Mouse (Mus musculus): ENCODE measurements around the gene Snx10.
"Not testable (repeated sequence)": the region's sequence is repeated elsewhere in the genome, so short reads cannot be mapped to it uniquely, and the experiment has no call there.

Gene Snx10

DNA sequence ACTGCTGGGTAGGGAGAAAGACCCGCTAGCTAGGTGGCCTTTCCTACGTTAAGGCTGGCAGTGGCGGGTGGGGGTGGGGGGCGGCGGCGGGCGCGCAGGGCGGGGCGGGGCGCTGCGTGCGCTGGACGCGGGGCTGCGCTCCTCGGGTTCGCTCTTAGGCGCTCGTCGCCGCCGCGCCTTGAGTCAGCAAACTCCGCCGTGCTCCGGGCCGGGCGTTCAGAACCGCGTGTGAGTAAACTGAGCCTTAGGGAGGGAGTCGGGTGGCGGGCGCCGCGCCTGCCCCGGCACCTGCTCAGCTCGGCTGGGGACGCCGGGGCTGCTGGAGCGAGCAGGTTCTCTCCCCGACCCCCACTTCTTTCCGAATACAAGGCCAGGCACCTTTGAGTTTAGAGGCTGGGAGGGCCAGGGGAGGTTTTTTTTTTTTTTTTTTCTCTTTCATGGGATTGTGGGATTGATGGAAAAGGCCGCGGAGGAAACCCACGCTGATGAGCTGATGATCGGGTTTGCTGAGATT lies at the start of gene Snx10:
TSS of gene Snx10 (plus strand) at position 95 of the 514 bp plus-strand sequence.
- peak in 1 of 2 experiments; percentile 30 for DNase-seq (ENCODE audit: low spot score in 2 of 2)

DNA sequence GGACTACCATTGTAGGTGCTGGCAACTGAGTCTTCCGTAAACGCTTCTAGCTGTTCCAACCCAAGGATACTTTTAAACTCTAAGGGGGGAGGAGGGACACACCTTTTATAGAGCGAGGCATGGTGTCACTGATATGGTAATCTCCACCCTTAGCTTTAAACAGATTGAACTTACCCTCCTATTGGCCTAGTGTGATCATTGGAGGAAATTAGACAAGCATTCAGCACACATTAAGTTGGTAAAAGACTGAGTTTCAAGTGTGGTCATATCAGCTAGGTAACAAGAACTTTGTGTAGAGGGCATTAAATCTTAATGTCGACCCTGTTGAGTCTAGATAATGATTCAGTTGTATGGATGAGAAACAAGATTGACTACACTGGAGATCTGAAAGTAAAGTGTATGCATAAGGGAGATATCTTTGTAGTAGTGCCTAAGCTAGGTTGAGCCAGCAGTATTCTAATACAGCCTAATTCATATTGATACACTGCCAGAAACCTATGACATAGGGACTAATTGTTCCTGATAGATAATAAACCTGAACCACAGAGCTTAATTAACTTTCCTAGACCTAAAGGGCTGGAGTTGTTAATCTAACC lies 44.5 kb upstream of the Snx10 start:
- DNase-seq (ENCODE audit: low spot score in 2 of 2): no peak

DNA sequence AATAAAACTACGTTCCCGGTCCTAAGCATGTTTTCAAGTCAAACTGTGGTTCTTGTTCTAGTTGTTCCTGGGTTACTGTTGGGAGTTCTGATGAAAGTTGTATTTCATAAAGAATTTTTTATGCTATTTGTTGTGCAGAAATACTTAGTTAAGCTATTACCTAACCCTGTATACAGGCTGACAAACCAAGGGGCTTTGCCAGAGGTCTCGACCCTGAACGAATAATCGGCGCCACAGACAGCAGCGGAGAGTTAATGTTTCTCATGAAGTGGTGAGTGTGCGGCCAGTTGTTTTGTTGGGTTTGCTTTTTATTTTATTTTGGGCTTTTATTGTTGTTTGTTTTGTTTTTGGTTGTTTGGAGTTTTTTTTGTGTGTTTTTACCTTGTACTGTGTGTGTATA lies 42.2 kb upstream of the Snx10 start:
- no peak for DNase-seq (ENCODE audit: low spot score in 2 of 2)

DNA sequence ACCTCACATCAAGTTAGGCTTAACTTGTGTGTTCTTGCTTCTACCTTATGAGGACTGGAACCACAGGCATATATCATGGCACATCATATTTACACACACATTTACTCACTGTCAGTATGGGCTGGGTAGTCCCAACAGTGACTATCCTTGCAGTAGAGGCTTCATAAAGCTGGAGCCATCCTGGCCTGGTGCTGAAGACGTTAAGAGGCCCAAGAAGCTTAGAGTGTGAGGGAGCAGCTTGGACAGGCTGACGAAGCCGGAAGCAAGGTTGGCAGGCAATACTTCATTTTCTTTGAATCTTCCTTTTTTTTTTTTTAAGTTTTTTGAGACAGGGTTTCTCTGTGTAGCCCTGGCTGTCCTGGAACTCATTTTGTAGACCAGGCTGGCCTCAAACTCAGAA lies 39.8 kb upstream of the Snx10 start:
- DNase-seq (ENCODE audit: low spot score in 2 of 2): no peak

DNA sequence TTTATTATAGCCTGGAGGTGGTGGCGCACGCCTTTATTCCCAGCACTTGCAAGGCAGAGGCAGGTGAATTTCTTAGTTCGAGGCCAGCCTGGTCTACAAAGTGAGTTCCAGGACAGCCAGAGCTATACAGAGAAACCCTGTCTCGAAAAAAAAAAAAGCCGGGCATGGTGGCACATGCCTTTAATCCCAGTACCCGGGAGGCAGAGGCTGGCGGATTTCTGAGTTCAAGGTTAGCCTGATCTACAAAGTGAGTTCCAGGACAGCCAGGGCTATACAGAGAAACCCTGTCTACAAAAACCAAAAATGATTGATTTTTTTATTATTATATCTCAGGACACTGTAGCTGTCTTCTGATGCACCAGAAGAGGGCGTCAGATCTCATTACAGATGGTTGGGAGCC lies 39.1 kb upstream of the Snx10 start:
- DNase-seq (ENCODE audit: low spot score in 2 of 2): not testable (repeated sequence)

DNA sequence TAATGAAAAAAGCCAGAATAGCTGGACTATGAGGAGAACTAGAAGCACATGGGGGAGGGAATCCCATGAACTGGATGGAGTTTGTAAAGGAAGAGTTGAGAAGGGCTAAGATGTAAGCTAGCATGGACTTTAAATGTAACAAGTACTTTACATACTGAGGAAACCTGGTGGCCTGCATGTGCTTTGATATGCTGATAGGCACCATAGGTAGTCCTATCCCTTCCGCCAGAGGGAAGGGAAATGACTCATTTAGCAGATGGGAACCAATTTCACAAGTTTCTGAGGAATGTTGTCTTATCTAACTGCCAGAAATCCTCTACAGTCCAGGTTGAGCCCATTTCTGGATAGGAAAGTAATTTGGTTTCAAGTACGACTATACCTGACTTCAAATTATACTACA lies 38.1 kb upstream of the Snx10 start:
- DNase-seq (ENCODE audit: low spot score in 2 of 2): no peak

DNA sequence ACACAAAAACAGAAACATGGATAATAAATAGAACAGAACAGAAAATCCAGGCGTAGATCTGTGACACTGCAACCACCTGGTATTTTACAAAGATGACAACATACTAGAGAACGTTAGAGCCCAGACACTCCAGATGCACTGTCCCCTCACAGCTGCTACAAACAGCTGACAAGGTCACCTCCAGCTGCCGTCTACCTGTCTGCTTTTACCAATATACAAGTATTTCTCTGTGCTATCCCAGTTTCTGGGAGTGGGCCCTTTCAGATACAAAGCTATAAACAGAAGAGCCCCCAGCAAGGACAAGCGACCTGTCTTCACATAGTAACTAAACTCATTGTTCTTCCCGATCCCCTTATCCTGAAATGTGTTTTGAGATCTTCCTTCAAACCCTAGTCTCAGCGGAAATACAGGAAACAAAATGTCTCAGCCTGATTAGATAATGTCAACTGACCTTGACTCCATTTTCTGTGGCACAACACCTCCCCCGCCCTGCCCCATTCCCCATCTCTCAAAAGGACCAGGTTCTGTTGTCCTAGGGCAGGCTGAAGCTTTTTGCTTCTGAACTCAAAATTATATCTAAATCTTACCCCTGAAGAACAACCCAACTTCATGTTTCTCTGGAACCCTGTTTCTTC lies 37.5 kb upstream of the Snx10 start:
- no peak for DNase-seq (ENCODE audit: low spot score in 2 of 2)

DNA sequence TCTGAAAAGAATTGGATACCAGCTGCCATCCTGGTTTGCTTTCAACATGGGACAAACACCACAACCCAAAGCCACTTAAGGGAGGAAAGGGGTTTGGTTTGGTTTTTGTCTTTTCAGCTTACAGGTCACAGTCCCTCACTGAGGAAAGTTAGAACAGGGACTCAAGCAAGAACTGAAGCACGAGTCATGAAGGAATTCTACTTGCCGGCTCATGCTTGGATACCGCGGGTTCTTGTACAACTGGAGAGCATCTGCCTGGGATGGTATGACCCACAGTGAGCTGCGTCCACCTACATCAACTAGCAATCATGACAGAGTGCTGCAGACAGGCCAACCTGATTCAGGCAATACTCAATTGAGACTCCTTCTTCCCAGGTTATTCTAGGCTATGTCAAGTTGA lies 37.0 kb upstream of the Snx10 start:
- DNase-seq (ENCODE audit: low spot score in 2 of 2): no peak

DNA sequence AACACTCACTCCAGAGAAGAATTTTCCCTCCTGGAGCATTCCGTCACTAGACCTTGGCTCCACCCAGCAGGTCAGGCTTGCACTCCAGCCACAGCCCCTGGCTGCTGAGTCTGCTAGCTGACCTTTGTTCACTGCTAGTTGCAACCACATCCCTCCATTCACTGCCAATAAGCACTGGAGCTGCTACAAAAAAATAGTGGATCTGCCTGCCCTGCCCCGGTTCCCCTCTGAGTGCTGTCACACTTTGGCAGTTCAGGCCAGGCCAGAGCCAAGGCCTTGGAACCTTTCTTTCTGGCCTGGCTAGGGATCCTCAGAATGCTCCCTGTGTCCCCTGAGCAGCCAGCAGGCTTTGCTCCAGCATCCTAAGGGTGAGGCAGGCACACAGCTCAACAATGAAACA lies 33.9 kb upstream of the Snx10 start:
- no peak for DNase-seq (ENCODE audit: low spot score in 2 of 2)

DNA sequence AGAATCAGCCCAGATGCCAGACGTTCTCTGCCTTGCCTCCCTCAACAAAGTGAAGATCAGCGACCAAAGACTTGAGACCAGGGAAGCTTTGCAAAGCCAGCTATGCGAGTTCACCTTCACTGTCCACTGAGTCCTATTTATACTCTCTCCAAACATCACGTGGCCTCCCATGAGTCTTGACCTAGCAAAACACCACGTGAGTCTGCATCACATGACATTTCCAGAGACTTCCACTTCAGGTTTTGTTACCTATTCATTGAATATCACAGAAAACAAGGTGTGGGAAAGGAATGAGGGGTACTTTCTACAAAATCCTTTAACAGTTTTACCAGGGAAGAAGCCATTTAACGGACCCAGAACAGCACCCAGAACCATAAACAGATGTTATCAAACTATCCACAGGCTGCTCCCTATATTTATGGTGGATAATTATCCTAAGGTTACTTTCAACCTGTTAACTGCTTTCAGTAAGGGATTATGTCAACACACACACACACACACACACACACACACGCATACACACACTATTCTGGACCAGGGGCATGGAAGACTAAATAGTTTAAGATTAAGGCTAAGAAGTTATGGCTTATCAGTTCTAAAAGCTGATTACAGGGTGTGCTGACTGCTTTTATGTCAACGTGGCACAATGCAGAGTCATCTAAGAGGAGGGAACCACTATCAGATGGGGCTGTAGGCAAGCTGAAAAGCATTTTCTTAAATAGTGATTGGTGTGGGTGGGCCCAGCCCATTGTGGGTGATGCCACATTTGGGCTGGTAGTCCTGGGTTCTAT lies 26.2 kb upstream of the Snx10 start:
- no peak for DNase-seq (ENCODE audit: low spot score in 2 of 2)

DNA sequence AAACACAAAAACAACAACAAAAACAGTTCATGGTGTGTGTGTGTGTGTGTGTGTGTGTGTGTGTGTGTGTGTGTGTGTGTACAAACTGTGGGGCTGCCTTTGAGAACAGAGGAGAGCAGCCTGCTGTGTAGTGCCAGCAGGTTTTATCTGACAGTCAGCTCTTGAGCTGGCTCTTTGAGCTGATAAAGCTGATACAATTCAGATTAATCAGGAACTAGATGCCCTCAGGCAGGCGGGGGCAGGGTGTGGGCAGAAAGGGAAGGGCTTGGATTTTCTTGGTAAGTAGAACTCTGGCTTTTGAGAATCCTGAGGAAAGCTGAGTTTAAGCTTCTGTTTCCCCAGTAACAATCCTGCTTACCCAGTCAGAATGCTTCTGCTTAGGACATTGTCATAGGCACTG lies 18.0 kb upstream of the Snx10 start:
- DNase-seq (ENCODE audit: low spot score in 2 of 2): no peak

DNA sequence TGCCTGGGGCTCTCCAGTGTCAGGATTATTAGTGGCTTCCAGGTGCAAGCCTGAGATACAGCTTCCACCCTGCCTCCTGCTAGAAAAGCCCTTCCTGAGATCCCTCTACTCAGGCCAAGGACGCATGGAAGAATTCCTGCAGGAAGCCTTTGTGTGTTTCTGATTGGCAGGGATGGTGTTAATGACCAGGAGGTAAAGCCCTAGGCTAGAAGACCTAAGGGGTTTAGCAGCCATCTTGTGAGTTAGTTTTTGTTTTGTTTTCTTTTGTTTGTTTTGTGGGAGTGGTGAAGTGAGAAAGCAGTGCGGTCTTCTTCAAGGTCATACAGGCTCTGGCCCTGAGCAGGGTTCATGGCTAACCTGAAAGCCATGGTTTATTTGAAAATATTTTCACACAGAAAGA lies 16.1 kb upstream of the Snx10 start:
- no peak for DNase-seq (ENCODE audit: low spot score in 2 of 2)

DNA sequence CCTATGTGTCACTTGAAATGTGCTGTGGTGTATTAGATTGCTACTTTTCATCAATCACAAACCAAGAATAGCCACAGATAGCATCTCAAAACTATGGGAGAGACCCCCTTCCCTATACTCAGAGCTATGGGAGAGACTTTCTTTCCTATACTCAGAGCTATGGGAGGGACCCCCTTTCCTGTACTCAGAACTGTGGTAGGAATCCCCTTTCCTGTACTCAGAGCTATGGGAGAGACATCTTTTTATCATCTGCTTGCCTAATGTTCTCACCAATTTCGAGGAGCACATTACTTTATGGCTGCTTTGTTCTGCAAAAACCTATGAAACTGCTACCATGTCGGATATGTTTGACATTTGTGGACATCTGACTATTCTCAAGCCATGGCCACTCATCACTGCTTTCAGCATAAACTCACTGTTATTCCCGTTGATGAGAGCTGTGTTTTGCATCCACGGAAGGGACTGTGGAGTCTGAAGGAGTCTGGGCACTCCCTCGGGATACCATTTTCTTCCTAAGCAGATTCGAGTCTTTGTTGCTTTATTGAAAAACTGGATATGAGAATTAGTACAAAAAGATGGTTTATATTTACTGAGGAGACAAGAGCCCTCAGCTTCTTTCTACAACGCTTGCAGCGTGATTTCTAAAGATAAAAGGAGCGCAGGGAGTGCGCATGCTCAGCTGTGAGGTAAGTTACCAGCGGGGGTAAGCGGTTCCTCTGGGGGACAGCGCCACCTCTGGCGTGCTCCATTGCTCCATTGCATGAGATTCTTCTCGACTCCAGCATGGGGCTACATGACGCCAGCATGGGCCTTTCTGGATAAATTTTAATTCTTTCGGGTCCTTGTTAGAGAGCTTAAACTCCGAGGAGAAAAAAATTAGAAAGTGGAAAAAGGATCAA lies 14.7 kb upstream of the Snx10 start:
- DNase-seq (ENCODE audit: low spot score in 2 of 2): peak; percentile 35 to 85

DNA sequence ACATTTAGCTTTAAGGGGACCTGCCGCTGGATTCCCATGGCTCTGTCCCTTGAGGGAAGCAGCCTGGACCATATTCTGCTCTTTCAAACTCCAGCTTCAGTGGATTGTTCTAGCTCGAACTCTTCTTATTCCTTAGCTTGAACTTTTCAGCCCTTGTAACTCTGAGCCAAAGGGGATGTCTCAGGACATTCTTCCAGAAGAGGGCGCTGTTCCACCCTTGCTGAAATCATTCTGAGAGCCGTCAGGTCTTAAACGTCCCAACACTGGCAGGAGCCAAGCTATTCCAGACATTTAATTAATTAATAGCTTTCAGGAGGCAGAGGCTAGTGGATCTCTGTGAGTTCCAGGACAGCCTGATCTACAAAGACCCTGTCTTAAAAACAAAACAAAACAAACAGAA lies 13.6 kb upstream of the Snx10 start:
- DNase-seq (ENCODE audit: low spot score in 2 of 2): peak; percentile 26 to 75

DNA sequence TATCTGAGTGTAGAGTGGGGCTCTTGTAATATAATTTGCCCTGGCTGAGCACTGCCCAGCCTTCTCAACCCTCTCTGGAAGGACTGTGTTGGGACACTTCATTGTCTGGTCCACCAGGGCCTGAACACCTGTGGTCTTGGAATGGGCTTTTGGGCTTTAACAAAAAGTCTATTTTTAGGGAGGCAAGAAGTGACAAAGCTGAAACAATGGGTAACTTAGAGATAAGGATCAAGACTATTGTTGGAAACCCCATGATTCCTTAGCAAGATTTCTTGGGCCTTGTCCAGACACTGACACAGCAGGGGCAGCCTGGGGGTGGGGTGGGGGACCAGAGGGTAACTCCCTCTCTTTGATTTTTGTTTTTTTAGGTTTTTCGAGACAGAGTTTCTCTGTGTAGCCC lies 12.8 kb upstream of the Snx10 start:
- no peak for DNase-seq (ENCODE audit: low spot score in 2 of 2)

DNA sequence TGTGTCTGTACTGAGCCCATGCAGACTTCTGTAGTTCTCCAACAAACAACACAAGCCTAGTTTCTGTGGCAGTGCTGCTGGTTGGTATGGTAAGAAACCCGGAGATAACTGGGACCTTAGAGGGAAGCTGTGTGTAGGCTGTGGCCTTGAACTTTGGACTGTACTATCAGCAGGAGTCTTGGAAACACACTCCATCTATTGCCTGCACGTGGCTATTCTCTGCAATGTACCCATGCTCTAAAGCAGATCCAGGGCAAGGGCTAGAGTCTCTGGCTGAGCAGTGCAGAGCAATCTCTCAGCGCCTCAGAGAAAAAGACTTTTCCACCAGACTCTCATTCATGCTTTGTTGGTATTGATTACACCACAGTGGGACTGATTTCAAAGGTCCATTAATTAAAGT lies 10.0 kb upstream of the Snx10 start:
- DNase-seq (ENCODE audit: low spot score in 2 of 2): no peak

DNA sequence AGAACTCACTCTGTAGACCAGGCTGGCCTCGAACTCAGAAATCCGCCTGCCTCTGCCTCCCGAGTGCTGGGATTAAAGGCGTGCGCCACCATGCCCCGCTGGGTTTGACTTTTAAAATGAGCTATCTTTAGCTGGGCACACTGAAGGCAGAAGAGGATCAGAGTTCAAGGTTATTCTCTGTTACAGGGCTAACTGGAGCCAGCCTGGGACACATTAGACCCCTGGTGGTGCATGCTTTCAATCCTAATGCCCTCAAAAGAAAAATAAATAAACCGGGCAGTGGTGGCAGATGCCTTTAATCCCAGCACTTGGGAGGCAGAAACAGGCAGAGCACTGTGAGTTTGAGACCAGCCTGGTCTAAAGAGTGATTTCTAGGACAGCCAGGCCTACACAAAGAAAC lies 8.8 kb upstream of the Snx10 start:
- DNase-seq (ENCODE audit: low spot score in 2 of 2): no peak

DNA sequence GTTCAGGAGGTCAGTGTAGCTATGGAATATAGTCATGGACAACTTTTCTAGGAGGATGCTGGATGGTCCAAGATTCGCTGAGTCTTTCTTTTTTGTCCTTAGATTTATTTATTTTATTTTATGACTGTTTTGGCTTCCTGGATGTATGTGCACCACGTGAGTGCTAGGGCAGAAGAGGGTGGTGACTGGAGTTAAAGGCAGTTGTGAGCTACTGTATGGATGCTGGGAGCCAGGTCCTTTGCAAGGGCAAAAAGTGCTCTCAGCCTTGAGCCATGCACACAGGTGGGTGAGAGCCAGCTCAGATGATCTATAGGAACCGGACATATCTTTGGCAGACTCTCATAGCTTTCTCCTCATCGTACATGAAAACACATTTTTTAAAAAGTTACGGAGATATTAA lies 391 bp upstream of the Snx10 start:
- DNase-seq (ENCODE audit: low spot score in 2 of 2): no peak

DNA sequence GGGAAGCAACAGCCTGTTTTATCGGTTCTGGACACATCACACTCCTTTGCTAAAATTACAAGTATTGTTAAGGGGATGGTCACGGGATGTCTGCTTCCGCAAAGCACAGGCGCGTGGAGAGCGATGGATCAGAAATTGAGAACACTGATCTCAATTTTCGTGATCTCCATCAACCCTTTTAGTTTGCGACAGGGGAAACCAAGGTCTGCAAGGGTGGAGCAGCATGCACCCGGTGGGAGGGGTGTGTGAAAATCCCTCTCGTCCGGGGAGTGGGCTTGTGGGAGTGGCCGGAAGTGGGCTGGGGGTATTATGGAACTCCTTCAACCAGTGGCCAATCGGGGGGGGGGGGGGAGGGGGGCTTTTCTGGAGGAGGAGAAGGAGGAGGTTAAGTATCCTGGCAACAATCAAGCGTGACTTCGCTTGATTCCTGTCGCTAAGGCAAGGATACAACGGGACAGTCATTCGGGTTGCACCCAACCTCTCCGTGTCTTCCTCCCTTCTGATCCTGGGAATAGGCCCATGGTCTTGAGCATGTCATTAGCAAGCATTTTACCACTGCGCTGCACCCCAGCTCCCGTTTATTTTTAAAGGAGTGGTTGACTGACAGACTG lies 725 bp downstream of the Snx10 start:
- peak in 1 of 2 experiments; percentile 18 for DNase-seq (ENCODE audit: low spot score in 2 of 2)

DNA sequence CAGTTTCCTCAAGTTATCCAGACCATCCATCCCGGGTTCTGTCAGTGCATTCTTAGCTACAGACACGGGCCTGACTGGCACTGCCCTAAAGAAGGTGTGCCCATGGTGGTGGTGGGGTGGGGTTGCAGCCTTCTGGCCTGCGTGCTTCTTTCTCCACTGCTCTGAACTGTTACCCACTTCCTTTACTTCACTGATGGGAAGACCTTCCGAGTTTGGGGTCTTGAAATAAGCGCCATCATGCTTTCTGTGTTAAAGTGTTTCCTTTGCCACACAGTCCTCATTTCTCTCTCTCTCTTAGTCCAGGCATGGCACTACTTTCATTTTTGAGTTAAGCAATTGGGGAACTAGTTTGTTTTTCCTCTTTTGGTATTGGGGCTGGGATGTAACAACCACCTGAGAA lies 1.3 kb downstream of the Snx10 start:
- DNase-seq (ENCODE audit: low spot score in 2 of 2): no peak

DNA sequence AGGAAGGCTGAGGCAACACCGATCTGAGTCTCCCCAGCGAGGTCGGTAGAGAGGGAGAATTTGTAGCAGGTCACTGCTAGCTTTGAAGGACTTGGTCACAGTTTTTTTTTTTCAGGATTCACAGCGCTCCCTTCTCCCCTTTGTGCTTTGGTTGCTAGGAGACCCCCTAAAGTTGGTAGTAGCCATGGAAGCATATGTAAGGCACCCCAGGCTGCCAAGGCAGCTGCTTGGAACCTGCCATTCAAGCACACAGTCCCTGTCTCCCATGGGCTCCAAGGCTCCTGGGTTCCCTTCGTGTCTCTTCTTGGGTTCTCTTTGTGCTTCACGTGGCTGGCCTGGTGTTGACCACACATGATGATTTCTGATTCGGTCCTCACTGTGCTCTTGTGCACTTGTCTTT lies 5.8 kb downstream of the Snx10 start:
- DNase-seq (ENCODE audit: low spot score in 2 of 2): no peak

Data from spleen, postnatal 10 days (tissue).